Mouse (Mus musculus) kidney, embryonic 15.5 days (tissue): ENCODE data around the gene Prdx6b. TPM values are rescaled to one million over a fixed set of nuclear protein-coding genes. Genes with fewer than 3 reads are reported as not detected.
A peak's percentile ranks its signal among the peaks of the same experiment; 100 is the strongest.

Source experiments
- ATAC-seq: fragments of 200-750 bp; cut with Nextera tagmentation; replicated peaks from 2 replicates; pipeline ENCODE4 v1.8.0; 2017; ENCODE audit warnings: moderate TSS enrichment; ENCODE audit not compliant: low FRiP score
- H3K27ac ChIP-seq: fragments of 300-500 bp; sonication (generic); 2 replicates; pipeline ENCODE4 v1.5.1; 2015; ENCODE audit warnings: mild to moderate bottlenecking, inconsistent platforms
- H3K27me3 ChIP-seq: fragments of 300-500 bp; sonication (generic); 2 replicates; pipeline ENCODE4 v1.6.1; 2015; ENCODE audit warnings: inconsistent platforms
- H3K36me3 ChIP-seq: fragments of 300-500 bp; sonication (generic); 2 replicates; pipeline ENCODE4 v1.6.1; 2015; ENCODE audit warnings: inconsistent platforms
- H3K4me1 ChIP-seq: fragments of 300-500 bp; sonication (generic); 2 replicates; pipeline ENCODE4 v1.6.1; 2015; ENCODE audit warnings: inconsistent platforms
- H3K4me2 ChIP-seq: fragments of 300-500 bp; sonication (generic); 2 replicates; pipeline ENCODE4 v1.6.1; 2015; ENCODE audit warnings: moderate library complexity, mild to moderate bottlenecking, inconsistent platforms
- H3K4me3 ChIP-seq: fragments of 300-500 bp; sonication (generic); replicated peaks from 2 replicates; pipeline ENCODE4 v1.5.1; 2015; ENCODE audit warnings: mild to moderate bottlenecking, inconsistent platforms
- H3K9ac ChIP-seq: fragments of 300-500 bp; sonication (generic); 2 replicates; pipeline ENCODE4 v1.6.1; 2015; ENCODE audit warnings: mild to moderate bottlenecking, inconsistent platforms
- H3K9me3 ChIP-seq: fragments of 300-500 bp; sonication (generic); replicated peaks from 2 replicates; pipeline ENCODE4 v1.6.1; 2016; ENCODE audit warnings: inconsistent platforms
- WGBS: fragments of 180-500 bp; shearing (Covaris S2); methylation state at CpG from one replicate; pipeline ENCODE4 v1.1.7; 2015; ENCODE audit warnings: mixed read lengths; 5-methylcytosine and 5-hydroxymethylcytosine counted together
- polyA plus RNA-seq: library from polyadenylated mRNA; unstranded; fragments of >200 nt; fragmentation: Nextera tagmentation; extraction: Ambion mirVana; gene quantifications from 2 replicates; pipeline ENCODE4 v1.2.1, GENCODE M21; 2015

Gene Prdx6b
- polyA plus RNA-seq, 1 experiment from 2014 or later, result not detected

GRCm38 (mm10) chr2:80300806-80301205 lies 8.5 kb downstream of the Prdx6b start:
- 71% methylated on average over 4 of the region's 4 CpGs for WGBS
- no peak for ATAC-seq

GRCm38 (mm10) chr2:80303957-80304356 lies 11.7 kb downstream of the Prdx6b start:
- Histone ChIP-seq H3K4me2 (no peak overlapping the region), H3K4me1 (no peaks in the 10 kb centered on the region), H3K36me3 (no peaks in the 10 kb centered on the region), H3K9ac (no peak overlapping the region), H3K9me3 (no peaks in the 10 kb centered on the region), H3K27ac (no peak overlapping the region), H3K4me3 (no peak overlapping the region), H3K27me3 (no peaks in the 10 kb centered on the region)
- no peak for ATAC-seq
- WGBS, result 96% methylated on average over 2 of the region's 2 CpGs

More at GRCm38 (mm10) chr2:80300806-80301205, 8.5 kb downstream of the Prdx6b start:
- Histone ChIP-seq H3K27me3 (no peaks in the 10 kb centered on the region), H3K4me2 (no peak overlapping the region), H3K4me1 (no peaks in the 10 kb centered on the region), H3K9me3 (no peaks in the 10 kb centered on the region), H3K36me3 (no peaks in the 10 kb centered on the region), H3K4me3 (no peak overlapping the region), H3K9ac (no peak overlapping the region), H3K27ac (no peak overlapping the region)

GRCm38 (mm10) chr2:80307701-80308100 lies 15.4 kb downstream of the Prdx6b start:
- 92% methylated on average over 3 of the region's 3 CpGs for WGBS

GRCm38 (mm10) chr2:80309775-80310174 lies 17.5 kb downstream of the Prdx6b start:
- Histone ChIP-seq H3K36me3 (no peaks in the 10 kb centered on the region), H3K27me3 (0 out of 2 replicates have a peak, but pooled peaks cover 6% of the 10 kb centered on the region), H3K27ac (no peak overlapping the region), H3K9ac (no peak overlapping the region), H3K4me2 (no peak overlapping the region), H3K9me3 (no peaks in the 10 kb centered on the region), H3K4me3 (no peak overlapping the region), H3K4me1 (no peaks in the 10 kb centered on the region)
- ATAC-seq, result no peak
- 76% methylated on average over 4 of the region's 4 CpGs for WGBS

More at GRCm38 (mm10) chr2:80307701-80308100, 15.4 kb downstream of the Prdx6b start:
- Histone ChIP-seq H3K4me2 (no peak overlapping the region), H3K9ac (no peak overlapping the region), H3K4me3 (no peak overlapping the region), H3K9me3 (no peaks in the 10 kb centered on the region), H3K27me3 (0 out of 2 replicates have a peak, but pooled peaks cover 6% of the 10 kb centered on the region), H3K36me3 (no peaks in the 10 kb centered on the region), H3K4me1 (no peaks in the 10 kb centered on the region), H3K27ac (no peak overlapping the region)
- no peak for ATAC-seq

GRCm38 (mm10) chr2:80310772-80311171 lies 18.5 kb downstream of the Prdx6b start:
- H3K4me1 ChIP-seq, result no peaks in the 10 kb centered on the region
- WGBS, result 57% methylated on average over 4 of the region's 4 CpGs
- no peaks in the 10 kb centered on the region for H3K9me3 ChIP-seq

GRCm38 (mm10) chr2:80311350-80311749 lies 19.1 kb downstream of the Prdx6b start:
- no peak for ATAC-seq
- peaks cover 5% of the 10 kb centered on the region for H3K4me1 ChIP-seq
- H3K9ac ChIP-seq, result no peak overlapping the region
- H3K9me3 ChIP-seq, result no peaks in the 10 kb centered on the region
- H3K4me3 ChIP-seq, result no peak overlapping the region
- H3K36me3 ChIP-seq, result no peaks in the 10 kb centered on the region
- H3K4me2 ChIP-seq, result no peak overlapping the region
- no peak overlapping the region for H3K27ac ChIP-seq
- WGBS, result 72% methylated on average over 4 of the region's 4 CpGs
- H3K27me3 ChIP-seq, result 0 out of 2 replicates have a peak, but pooled peaks cover 6% of the 10 kb centered on the region

More at GRCm38 (mm10) chr2:80310772-80311171, 18.5 kb downstream of the Prdx6b start:
- H3K36me3 ChIP-seq, result no peaks in the 10 kb centered on the region
- no peak overlapping the region for H3K27ac ChIP-seq
- no peak overlapping the region for H3K4me3 ChIP-seq
- H3K4me2 ChIP-seq, result no peak overlapping the region
- ATAC-seq, result no peak
- no peak overlapping the region for H3K9ac ChIP-seq
- H3K27me3 ChIP-seq, result 0 out of 2 replicates have a peak, but pooled peaks cover 6% of the 10 kb centered on the region

- peaks cover 12% of the 10 kb centered on the region for H3K4me1 ChIP-seq
- peaks cover 14% of the 10 kb centered on the region for H3K36me3 ChIP-seq
- H3K9ac ChIP-seq, result no peak overlapping the region
- H3K9me3 ChIP-seq, result no peaks in the 10 kb centered on the region
- WGBS, result 26% methylated on average over 1 of the region's 1 CpGs
- no peak overlapping the region for H3K4me3 ChIP-seq
- H3K27ac ChIP-seq, result no peak overlapping the region
- 0 out of 2 replicates have a peak, but pooled peaks cover 6% of the 10 kb centered on the region for H3K27me3 ChIP-seq
- no peak overlapping the region for H3K4me2 ChIP-seq
- ATAC-seq, result no peak
Measured at GRCm38 (mm10) chr2:80314201-80314600, 21.9 kb downstream of the Prdx6b start.

- Histone ChIP-seq H3K4me3 (peak overlapping the region; percentile 94), H3K27me3 (0 out of 2 replicates have a peak, but pooled peaks cover 6% of the 10 kb centered on the region), H3K4me1 (peaks cover 12% of the 10 kb centered on the region), H3K9ac (peak overlapping the region; percentile 94), H3K36me3 (peaks cover 19% of the 10 kb centered on the region), H3K27ac (peak overlapping the region; percentile 98), H3K9me3 (no peaks in the 10 kb centered on the region), H3K4me2 (peak overlapping the region; percentile 69)
- WGBS, result 40% methylated on average over 7 of the region's 7 CpGs
- ATAC-seq, result peak; percentile 27
Measured at GRCm38 (mm10) chr2:80314854-80315241, 22.6 kb downstream of the Prdx6b start.

GRCm38 (mm10) chr2:80315242-80316161 lies 23.2 kb downstream of the Prdx6b start, which contains the start of gene Dnajc10:
TSS of gene Dnajc10 (plus strand) at chr2:80315466.
- peaks cover 12% of the 10 kb centered on the region for H3K4me1 ChIP-seq
- under 1% methylated on average over 65 of the region's 72 CpGs for WGBS
- ATAC-seq, result peak; percentile 98

GRCm38 (mm10) chr2:80322878-80323277 lies 30.6 kb downstream of the Prdx6b start:
- WGBS, result 93% methylated on average over 4 of the region's 4 CpGs
- H3K27ac ChIP-seq, result no peak overlapping the region
- no peaks in the 10 kb centered on the region for H3K9me3 ChIP-seq
- H3K27me3 ChIP-seq, result no peaks in the 10 kb centered on the region
- no peak overlapping the region for H3K4me2 ChIP-seq
- H3K36me3 ChIP-seq, result peaks cover 72% of the 10 kb centered on the region
- H3K4me3 ChIP-seq, result no peak overlapping the region
- H3K4me1 ChIP-seq, result no peaks in the 10 kb centered on the region
- no peak overlapping the region for H3K9ac ChIP-seq
- ATAC-seq, result no peak

More at GRCm38 (mm10) chr2:80315242-80316161, 23.2 kb downstream of the Prdx6b start, which contains the start of gene Dnajc10:
- H3K27ac ChIP-seq, result peak within 1 kb of the TSS; percentile 98
- H3K27me3 ChIP-seq, result 0 out of 2 replicates have a peak, but pooled peaks cover 4% of the 10 kb centered on the region
- peak within 1 kb of the TSS; percentile 94 for H3K9ac ChIP-seq
- peak within 1 kb of the TSS; percentile 94 for H3K4me3 ChIP-seq
- peak within 1 kb of the TSS; percentile 69 for H3K4me2 ChIP-seq
- peaks cover 22% of the 10 kb centered on the region for H3K36me3 ChIP-seq
- no peaks in the 10 kb centered on the region for H3K9me3 ChIP-seq

GRCm38 (mm10) chr2:80325779-80326178 lies 33.5 kb downstream of the Prdx6b start:
- WGBS, result 93% methylated on average over 2 of the region's 2 CpGs
- Histone ChIP-seq H3K4me1 (no peaks in the 10 kb centered on the region), H3K27ac (no peak overlapping the region), H3K36me3 (peaks cover 79% of the 10 kb centered on the region), H3K9ac (no peak overlapping the region), H3K4me2 (no peak overlapping the region), H3K4me3 (no peak overlapping the region), H3K9me3 (no peaks in the 10 kb centered on the region), H3K27me3 (no peaks in the 10 kb centered on the region)
- no peak for ATAC-seq

GRCm38 (mm10) chr2:80327272-80327671 lies 35.0 kb downstream of the Prdx6b start:
- no peak overlapping the region for H3K27ac ChIP-seq
- peaks cover 74% of the 10 kb centered on the region for H3K36me3 ChIP-seq
- H3K9ac ChIP-seq, result no peak overlapping the region
- no peaks in the 10 kb centered on the region for H3K4me1 ChIP-seq
- no peaks in the 10 kb centered on the region for H3K27me3 ChIP-seq
- H3K4me3 ChIP-seq, result no peak overlapping the region
- ATAC-seq, result no peak
- H3K4me2 ChIP-seq, result no peak overlapping the region
- WGBS, result 84% methylated on average over 6 of the region's 6 CpGs
- H3K9me3 ChIP-seq, result no peaks in the 10 kb centered on the region
